Mouse (Mus musculus) megakaryocyte-erythroid progenitor cell, adult 5-6 weeks (primary cell): ENCODE measurements around the gene Bach2. TPM values are rescaled to one million over a fixed set of nuclear protein-coding genes. Genes with fewer than 3 reads are reported as not detected.

Experiments
- ATAC-seq: replicated peaks from 2 replicates; pipeline ENCODE4 v1.8.0; 2016; ENCODE audit warnings: mild to moderate bottlenecking, inconsistent platforms; ENCODE audit not compliant: severe bottlenecking, poor library complexity, low FRiP score, low TSS enrichment
- total RNA-seq, 2 experiments: library from RNA; stranded (forward) in 1 of 2; stranded (reverse) in 1 of 2; fragments of 200-1000, 215-1000 nt in 1 of 2; fragments of >200 nt in 1 of 2; fragmentation: Nextera tagmentation in 1 of 2; gene quantifications; 2 replicates each; pipeline ENCODE4 v1.2.3; 2014 to 2017

Bach2 gene
- total RNA-seq, 2 experiments from 2014 or later: 0.52 to 16.9 TPM

- ATAC-seq: no peak
Measured at GRCm38 (mm10) chr4:32434612-32435011, 196.0 kb downstream of the Bach2 start.

GRCm38 (mm10) chr4:32439974-32440739, 201.6 kb downstream of the Bach2 start:
- no peak for ATAC-seq

- no peak for ATAC-seq
Measured at GRCm38 (mm10) chr4:32440740-32441072, 202.1 kb downstream of the Bach2 start.

GRCm38 (mm10) chr4:32444671-32445196, 206.1 kb downstream of the Bach2 start:
- ATAC-seq: no peak

- ATAC-seq: no peak
Measured at GRCm38 (mm10) chr4:32447850-32448249, 209.2 kb downstream of the Bach2 start.

GRCm38 (mm10) chr4:32461986-32462385, 223.4 kb downstream of the Bach2 start:
- no peak for ATAC-seq

- no peak for ATAC-seq
Measured at GRCm38 (mm10) chr4:32463065-32463464, 224.5 kb downstream of the Bach2 start.

- ATAC-seq: no peak
Measured at GRCm38 (mm10) chr4:32464540-32464939, 225.9 kb downstream of the Bach2 start.

GRCm38 (mm10) chr4:32466031-32466430, 227.4 kb downstream of the Bach2 start:
- ATAC-seq: no peak

- no peak for ATAC-seq
Measured at GRCm38 (mm10) chr4:32477977-32478660, 239.5 kb downstream of the Bach2 start.

GRCm38 (mm10) chr4:32479231-32479630, 240.6 kb downstream of the Bach2 start:
- ATAC-seq: no peak

- ATAC-seq: no peak
Measured at GRCm38 (mm10) chr4:32479801-32480700, 241.4 kb downstream of the Bach2 start.

GRCm38 (mm10) chr4:32481366-32482055, 242.9 kb downstream of the Bach2 start:
- no peak for ATAC-seq

GRCm38 (mm10) chr4:32482138-32482537, 243.5 kb downstream of the Bach2 start:
- ATAC-seq: no peak

- no peak for ATAC-seq
Measured at GRCm38 (mm10) chr4:32482936-32483335, 244.3 kb downstream of the Bach2 start.

GRCm38 (mm10) chr4:32485848-32486247, 247.2 kb downstream of the Bach2 start:
- no peak for ATAC-seq

GRCm38 (mm10) chr4:32486654-32487398, 248.2 kb downstream of the Bach2 start:
- no peak for ATAC-seq

GRCm38 (mm10) chr4:32489186-32489585, 250.6 kb downstream of the Bach2 start:
- no peak for ATAC-seq

- no peak for ATAC-seq
Measured at GRCm38 (mm10) chr4:32491176-32491575, 252.6 kb downstream of the Bach2 start.
